In genomic region chr4:137391287-137391686, GRCm38 (mm10) we compare ENCODE assay signal across 23 mouse cellular contexts. TPM values are rescaled to one million over a fixed set of nuclear protein-coding genes. Genes with fewer than 3 reads are reported as not detected.
DNase-seq lines count a peak whose midpoint lies in the region; ATAC-seq and TF ChIP-seq lines count a peak whose summit lies in the region.
"Had no signal": no experiment of that assay in that cellular context is flagged by ENCODE, and none has a peak within 500 bp of the region (broad histone marks: within the 10 kb centered on the region; RNA-seq: fewer than 3 reads in every experiment).

No protein-coding gene starts in this region.

- TF ChIP-seq CTCF in heart, adult 2 months (IDR thresholded peaks at IDR 0.05) = peak; percentile 58
- peak; percentile 36 for TF ChIP-seq CTCF in lung, embryonic 14.5 days (IDR thresholded peaks at IDR 0.05; ENCODE audit: low read depth)

- no peaks in the 10 kb centered on the region for H3K79me2 ChIP-seq in heart, adult 2 months (replicated peaks; ENCODE audit: control insufficient read depth, insufficient read depth, low read length)

- H3K4me3 ChIP-seq in heart, adult 2 months = no peak overlapping the region
- no peak overlapping the region for H3K4me3 ChIP-seq in lung, embryonic 14.5 days (ENCODE audit: low read depth, low read length)
- no peak overlapping the region for H3K4me3 ChIP-seq in kidney, embryonic 16.5 days (ENCODE audit: low read length)
- H3K4me3 ChIP-seq: embryonic facial prominence, embryonic 15.5 days; forebrain, embryonic 13.5 days; heart, embryonic 13.5 days; midbrain, embryonic 12.5 days had no signal

- TF ChIP-seq EP300 in heart, adult 2 months (IDR thresholded peaks at IDR 0.05; ENCODE audit: insufficient read depth, low read depth, low read length) = no peak

- no peak overlapping the region for H3K9ac ChIP-seq in heart, adult 2 months (ENCODE audit: low read depth, low read length)
- H3K9ac ChIP-seq in lung, embryonic 14.5 days = no peak overlapping the region
- no peak overlapping the region for H3K9ac ChIP-seq in kidney, embryonic 16.5 days (replicated peaks; ENCODE audit: low read length)
- H3K9ac ChIP-seq: embryonic facial prominence, embryonic 15.5 days; forebrain, embryonic 13.5 days; heart, embryonic 13.5 days; midbrain, embryonic 12.5 days had no signal

- DNase-seq in heart, adult 2 months = no peak
- DNase-seq in heart, adult 8-10 months (ENCODE audit: low spot score) = no peak
- DNase-seq in lung, embryonic 14.5 days = no peak
- no peak for DNase-seq in lung, postnatal 10 days
- peak; percentile 37 for DNase-seq in ES-CJ7 (ENCODE audit: low read depth, low spot score)
- peak; percentile 56 for DNase-seq in naive thymus-derived CD4-positive, alpha-beta T cell, adult 2 months (ENCODE audit: low read depth)
- no peak for DNase-seq in left cerebral cortex, postnatal 36 days (ENCODE audit: low spot score in 2 of 2)
- DNase-seq: adrenal gland, postnatal 36 days; cerebellum, adult 11 months; kidney, adult 18-20 months; lung, postnatal 36 days; right cerebral cortex, postnatal 4 days had no signal

- intact Hi-C loops in heart, adult 2 months (cut with DNase I) = loop anchor here (5.0 to 10.0 kb wide), 3 partner anchors 79 to 316 kb away; no protein-coding TSS in a partner anchor
- intact Hi-C loops in left cerebral cortex, postnatal 36 days (cut with DNase I) = loop anchor here (10.0 kb wide), 1 partner anchor 306 kb away; no protein-coding TSS in a partner anchor

- WGBS in heart, adult 2 months = 89% methylated on average over 3 of the region's 3 CpGs
- WGBS in lung, embryonic 14.5 days = 80% methylated on average over 3 of the region's 3 CpGs
- WGBS in kidney, embryonic 16.5 days = 87% methylated on average over 3 of the region's 3 CpGs

- H3K27ac ChIP-seq in heart, adult 2 months = no peak overlapping the region
- no peak overlapping the region for H3K27ac ChIP-seq in lung, embryonic 14.5 days (ENCODE audit: low read depth)
- no peak overlapping the region for H3K27ac ChIP-seq in kidney, embryonic 16.5 days (ENCODE audit: low read length)
- H3K27ac ChIP-seq: embryonic facial prominence, embryonic 15.5 days; forebrain, embryonic 13.5 days; heart, embryonic 13.5 days; midbrain, embryonic 12.5 days had no signal

- no peaks in the 10 kb centered on the region for H3K27me3 ChIP-seq in heart, adult 2 months (ENCODE audit: control insufficient read depth, insufficient read depth, low read length)
- H3K27me3 ChIP-seq in lung, embryonic 14.5 days (ENCODE audit: insufficient read depth, low read length) = no peaks in the 10 kb centered on the region
- H3K27me3 ChIP-seq in kidney, embryonic 16.5 days (ENCODE audit: insufficient read depth, low read length) = no peaks in the 10 kb centered on the region
- H3K27me3 ChIP-seq: embryonic facial prominence, embryonic 15.5 days; forebrain, embryonic 13.5 days; heart, embryonic 13.5 days; midbrain, embryonic 12.5 days had no signal

- TF ChIP-seq POLR2A in heart, adult 2 months (IDR thresholded peaks at IDR 0.05; ENCODE audit: insufficient read depth, low read depth, low read length) = no peak

- H3K4me2 ChIP-seq in lung, embryonic 14.5 days = no peak overlapping the region
- no peak overlapping the region for H3K4me2 ChIP-seq in kidney, embryonic 16.5 days (replicated peaks; ENCODE audit: low read depth, low read length)
- H3K4me2 ChIP-seq: embryonic facial prominence, embryonic 15.5 days; forebrain, embryonic 13.5 days; heart, embryonic 13.5 days; midbrain, embryonic 12.5 days had no signal

- peaks cover 6% of the 10 kb centered on the region for H3K4me1 ChIP-seq in heart, adult 2 months (ENCODE audit: control insufficient read depth, insufficient read depth, low read length)
- peaks cover 5% of the 10 kb centered on the region for H3K4me1 ChIP-seq in lung, embryonic 14.5 days (ENCODE audit: insufficient read depth)
- H3K4me1 ChIP-seq in kidney, embryonic 16.5 days (ENCODE audit: insufficient read depth, low read length) = peaks cover 14% of the 10 kb centered on the region

- no peaks in the 10 kb centered on the region for H3K36me3 ChIP-seq in heart, adult 2 months (ENCODE audit: control insufficient read depth, insufficient read depth, low read length)
- no peaks in the 10 kb centered on the region for H3K36me3 ChIP-seq in lung, embryonic 14.5 days (ENCODE audit: insufficient read depth)
- no peaks in the 10 kb centered on the region for H3K36me3 ChIP-seq in kidney, embryonic 16.5 days (ENCODE audit: insufficient read depth, low read length)
- H3K36me3 ChIP-seq: embryonic facial prominence, embryonic 15.5 days; midbrain, embryonic 12.5 days had no signal

- no peaks in the 10 kb centered on the region for H3K9me3 ChIP-seq in lung, embryonic 14.5 days (ENCODE audit: low read depth, low read length)
- no peaks in the 10 kb centered on the region for H3K9me3 ChIP-seq in kidney, embryonic 16.5 days (ENCODE audit: low read length)
- H3K9me3 ChIP-seq: embryonic facial prominence, embryonic 15.5 days; forebrain, embryonic 13.5 days; midbrain, embryonic 12.5 days had no signal

- no peak for ATAC-seq in lung, embryonic 14.5 days (ENCODE audit: insufficient read depth)
- no peak for ATAC-seq in kidney, embryonic 16.5 days (ENCODE audit: low FRiP score, low TSS enrichment)
- ATAC-seq: forebrain, embryonic 13.5 days had no signal

RNA-seq across cellular contexts. Expression of gene Cela3a, which starts 18.3 kb away (rescaled TPM):
- total RNA-seq in heart, adult 2 months (2021) = not detected
- polyA plus RNA-seq in heart, adult 2 months (2012; rRNA removed) = not detected in 2 replicates
- not detected for total RNA-seq in heart, adult 8-10 months (2022)
- not detected in 2 replicates for polyA plus RNA-seq in lung, embryonic 14.5 days (2014; fragmentation: Nextera tagmentation; extraction: Ambion mirVana)
- not detected for total RNA-seq in left cerebral cortex, postnatal 36 days (2021)
- not detected in 2 replicates for polyA plus RNA-seq in kidney, embryonic 16.5 days (2015; fragmentation: Nextera tagmentation; extraction: Ambion mirVana)
- total RNA-seq: adrenal gland, postnatal 36 days; gastrocnemius, adult 8-10 months; left cerebral cortex, adult 18-20 months had no signal
- polyA plus RNA-seq: embryonic facial prominence, embryonic 15.5 days; forebrain, embryonic 13.5 days; heart, embryonic 13.5 days; hindbrain, embryonic 11.5 days; large intestine, adult 2 months; limb, embryonic 14.5 days; midbrain, embryonic 12.5 days; neural tube, embryonic 11.5 days had no signal

RNA-seq across cellular contexts. Expression of gene Cdc42, which starts 33.8 kb away (rescaled TPM):
- total RNA-seq in heart, adult 2 months (2021) = 100 to 1,000 TPM; 136 to 137 TPM
- polyA plus RNA-seq in heart, adult 2 months (2012; rRNA removed) = 68.4 and 141 TPM in 2 replicates
- 100 to 1,000 TPM; 121 to 145 (median 138) TPM for total RNA-seq in heart, adult 8-10 months (2022)
- 690 and 693 TPM in 2 replicates for polyA plus RNA-seq in lung, embryonic 14.5 days (2014; fragmentation: Nextera tagmentation; extraction: Ambion mirVana)
- 100 to 1,000 TPM; 311 to 333 TPM for total RNA-seq in left cerebral cortex, postnatal 36 days (2021)
- polyA plus RNA-seq in kidney, embryonic 16.5 days (2015; fragmentation: Nextera tagmentation; extraction: Ambion mirVana) = 739 and 758 TPM in 2 replicates

RNA-seq across cellular contexts. Expression of gene Cela3b, which starts 39.1 kb away (rescaled TPM):
- not detected for total RNA-seq in heart, adult 2 months (2021)
- polyA plus RNA-seq in heart, adult 2 months (2012; rRNA removed) = 0.32 TPM in 1 of 2 replicates, not detected in the other
- total RNA-seq in heart, adult 8-10 months (2022) = not detected
- polyA plus RNA-seq in lung, embryonic 14.5 days (2014; fragmentation: Nextera tagmentation; extraction: Ambion mirVana) = not detected in 2 replicates
- total RNA-seq in left cerebral cortex, postnatal 36 days (2021) = not detected
- polyA plus RNA-seq in kidney, embryonic 16.5 days (2015; fragmentation: Nextera tagmentation; extraction: Ambion mirVana) = not detected in 2 replicates
- total RNA-seq: adrenal gland, postnatal 36 days; gastrocnemius, adult 8-10 months; left cerebral cortex, adult 18-20 months had no signal
- polyA plus RNA-seq: embryonic facial prominence, embryonic 15.5 days; forebrain, embryonic 13.5 days; heart, embryonic 13.5 days; hindbrain, embryonic 11.5 days; midbrain, embryonic 12.5 days; neural tube, embryonic 11.5 days had no signal

Comparison
In these comparisons a context has a peak if more than half of its experiments do, and no peak if none do; other contexts are left out.
1. DNase-seq: peak in ES-CJ7 (single experiment) and naive thymus-derived CD4-positive, alpha-beta T cell, adult 2 months (single experiment); none in heart, adult 2 months (0 of 2), heart, adult 8-10 months (single experiment), lung, embryonic 14.5 days (single experiment), lung, postnatal 10 days (single experiment) and left cerebral cortex, postnatal 36 days (0 of 2).